Mouse (Mus musculus) forebrain, embryonic 10.5 days (tissue): ENCODE measurements around the gene Trim14. TPM values are rescaled to one million over a fixed set of nuclear protein-coding genes. Genes with fewer than 3 reads are reported as not detected.

Source experiments
- DNase-seq: peaks from one replicate; pipeline ENCODE4 v3.0.0-alpha.2; 2017; ENCODE audit warnings: low spot score; ENCODE audit errors: extremely low spot score
- H3K27ac ChIP-seq: fragments of 300-500 bp; sonication (generic); 2 replicates; pipeline ENCODE4 v1.5.1; 2016; ENCODE audit warnings: mild to moderate bottlenecking
- H3K27me3 ChIP-seq: fragments of 300-500 bp; sonication (generic); 2 replicates; pipeline ENCODE4 v1.6.1; 2016; ENCODE audit warnings: mild to moderate bottlenecking; ENCODE audit not compliant: poor library complexity, severe bottlenecking
- H3K36me3 ChIP-seq: fragments of 300-500 bp; sonication (generic); replicated peaks from 2 replicates; pipeline ENCODE4 v1.6.1; 2016; ENCODE audit warnings: mild to moderate bottlenecking, moderate library complexity
- H3K4me1 ChIP-seq: fragments of 300-500 bp; sonication (generic); 2 replicates; pipeline ENCODE4 v1.6.1; 2016
- H3K4me3 ChIP-seq: fragments of 300-500 bp; sonication (generic); 2 replicates; pipeline ENCODE4 v1.5.1; 2016; ENCODE audit warnings: mild to moderate bottlenecking, moderate library complexity
- H3K9me3 ChIP-seq: fragments of 300-500 bp; sonication (generic); 2 replicates; pipeline ENCODE4 v1.6.1; 2016; ENCODE audit warnings: mild to moderate bottlenecking, moderate library complexity
- WGBS: fragments of 180-500 bp; shearing (Covaris S2); methylation state at CpG from one replicate; pipeline ENCODE4 v1.1.7; 2016; 5-methylcytosine and 5-hydroxymethylcytosine counted together
- polyA plus RNA-seq: library from polyadenylated mRNA; unstranded; fragments of >200 nt; fragmentation: Nextera tagmentation; extraction: Ambion mirVana; gene quantifications from 2 replicates; pipeline ENCODE4 v1.2.1, GENCODE M21; 2016

Gene Trim14
- polyA plus RNA-seq, 1 experiment from 2014 or later: 0.84 TPM

DNA sequence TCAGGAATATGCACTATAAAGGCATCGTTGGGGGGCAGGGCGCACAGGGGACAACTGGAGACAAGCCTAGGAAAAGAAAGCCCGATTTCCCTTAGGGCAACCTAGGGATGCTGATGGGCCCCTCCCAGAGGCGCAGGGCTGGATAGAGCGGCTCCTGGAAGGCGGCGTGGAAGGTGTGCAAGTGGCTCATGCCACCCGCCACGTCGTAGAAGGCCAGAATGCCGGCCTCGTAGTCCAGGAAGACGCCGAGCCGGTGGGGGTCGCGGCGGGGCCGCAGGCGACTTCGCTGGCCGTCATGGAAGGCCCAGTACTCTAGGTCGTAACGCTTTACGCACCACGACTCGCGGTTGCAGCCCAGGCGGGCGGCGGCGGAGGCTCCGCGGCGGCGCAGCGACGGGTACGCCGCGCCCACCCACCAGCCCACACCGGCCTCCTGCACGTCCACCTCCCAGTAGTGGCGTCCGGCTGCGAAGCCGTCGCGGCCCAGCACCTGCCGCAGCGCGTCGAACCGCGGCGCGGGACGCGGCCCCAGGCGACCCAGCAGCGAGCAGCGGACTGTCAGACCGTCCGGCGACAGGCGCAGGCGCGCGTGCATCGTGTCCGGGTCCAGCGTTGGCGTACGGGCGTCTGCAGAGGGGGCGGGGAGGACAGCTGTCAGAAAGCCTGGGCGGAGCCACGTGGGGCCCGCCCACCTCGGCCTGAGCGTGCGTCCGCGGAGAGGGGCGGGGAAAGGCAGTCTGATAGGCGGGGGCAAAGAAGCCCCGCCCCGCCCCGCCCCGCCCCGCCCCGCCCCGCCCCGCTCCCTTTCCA lies 28.9 kb downstream of the Trim14 start:
- Histone ChIP-seq H3K27ac (peak overlapping the region; percentile 65), H3K9me3 (no peaks in the 10 kb centered on the region), H3K27me3 (peaks cover 37% of the 10 kb centered on the region), H3K36me3 (peaks cover 24% of the 10 kb centered on the region), H3K4me1 (peaks cover 24% of the 10 kb centered on the region), H3K4me3 (peak overlapping the region; percentile 68)
- WGBS: under 1% methylated on average over 94 of the region's 94 CpGs
- peak; percentile 92 for DNase-seq

- Histone ChIP-seq H3K4me1 (peaks cover 24% of the 10 kb centered on the region), H3K27me3 (peaks cover 41% of the 10 kb centered on the region), H3K9me3 (no peaks in the 10 kb centered on the region), H3K4me3 (no peak overlapping the region), H3K27ac (no peak overlapping the region), H3K36me3 (peaks cover 39% of the 10 kb centered on the region)
- WGBS: 73% methylated on average over 8 of the region's 8 CpGs
- DNase-seq: no peak
These were observed 30.4 kb downstream of the Trim14 start for GRCm38 (mm10) chr4:46505361-46506057.

GRCm38 (mm10) chr4:46503881-46504280 lies 32.1 kb downstream of the Trim14 start:
- peaks cover 42% of the 10 kb centered on the region for H3K27me3 ChIP-seq
- H3K4me1 ChIP-seq: peaks cover 24% of the 10 kb centered on the region
- H3K36me3 ChIP-seq: peaks cover 53% of the 10 kb centered on the region
- no peak overlapping the region for H3K27ac ChIP-seq
- no peaks in the 10 kb centered on the region for H3K9me3 ChIP-seq
- H3K4me3 ChIP-seq: no peak overlapping the region
- whole genome bisulfite sequencing: 80% methylated on average over 3 of the region's 3 CpGs
- no peak for DNase-seq

DNA sequence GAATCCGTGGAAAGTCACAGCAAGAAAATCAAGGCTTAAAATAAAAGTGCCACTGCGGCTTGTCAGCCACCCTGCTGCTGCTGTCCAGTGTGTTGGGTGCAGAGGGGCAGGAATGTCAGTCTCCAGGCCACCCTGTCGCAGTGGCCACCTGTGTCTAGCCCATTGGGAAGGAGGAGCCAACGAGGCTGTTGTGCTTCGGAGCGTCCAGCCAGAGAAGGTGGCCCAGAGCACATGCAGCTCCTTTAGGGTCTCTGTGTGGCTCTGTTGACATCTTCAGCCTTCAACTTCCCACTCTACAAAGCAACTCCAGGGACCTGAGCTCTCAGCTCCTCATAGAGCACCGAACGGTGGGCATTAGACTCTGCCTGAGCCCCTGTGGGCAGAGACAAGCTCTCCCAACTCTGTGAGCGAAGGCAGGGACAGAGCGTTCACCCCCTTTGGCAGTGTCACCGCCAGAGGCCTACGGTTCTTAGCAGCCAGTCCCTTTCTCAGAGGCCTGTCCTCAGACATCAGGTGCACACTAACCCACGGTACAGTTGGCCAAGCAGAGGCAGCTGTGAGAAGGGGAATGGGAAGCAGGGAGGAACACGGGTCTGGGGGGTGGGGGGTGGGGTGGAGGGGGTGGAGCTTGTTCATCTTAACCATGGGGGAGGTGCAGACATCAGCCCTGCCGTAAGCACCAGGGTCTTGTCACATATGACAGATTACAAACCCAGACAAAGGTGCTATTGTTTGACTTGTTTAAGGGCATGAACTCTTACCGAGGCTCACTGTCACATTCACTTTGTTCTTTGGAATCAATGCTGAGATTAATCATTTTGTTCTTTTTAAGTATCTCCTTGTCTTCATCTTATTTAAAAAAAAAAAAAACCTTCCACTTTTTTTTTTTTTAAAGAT lies 33.1 kb downstream of the Trim14 start:
- H3K27me3 ChIP-seq: peaks cover 42% of the 10 kb centered on the region
- H3K27ac ChIP-seq: no peak overlapping the region
- H3K4me1 ChIP-seq: peaks cover 26% of the 10 kb centered on the region
- H3K36me3 ChIP-seq: peaks cover 53% of the 10 kb centered on the region
- H3K4me3 ChIP-seq: no peak overlapping the region
- no peaks in the 10 kb centered on the region for H3K9me3 ChIP-seq
- no peak for DNase-seq
- WGBS: 82% methylated on average over 16 of the region's 16 CpGs

GRCm38 (mm10) chr4:46498976-46499375 lies 37.0 kb downstream of the Trim14 start:
- Histone ChIP-seq H3K27me3 (peaks cover 8% of the 10 kb centered on the region), H3K27ac (no peak overlapping the region), H3K9me3 (no peaks in the 10 kb centered on the region), H3K4me1 (peaks cover 13% of the 10 kb centered on the region), H3K36me3 (peaks cover 75% of the 10 kb centered on the region), H3K4me3 (no peak overlapping the region)
- WGBS: 14% methylated on average over 4 of the region's 4 CpGs
- peak; percentile 40 for DNase-seq

GRCm38 (mm10) chr4:46498511-46498910 lies 37.4 kb downstream of the Trim14 start:
- DNase-seq: no peak
- WGBS: 66% methylated on average over 3 of the region's 3 CpGs
- Histone ChIP-seq H3K27me3 (peaks cover 4% of the 10 kb centered on the region), H3K4me1 (peaks cover 13% of the 10 kb centered on the region), H3K4me3 (no peak overlapping the region), H3K27ac (no peak overlapping the region), H3K36me3 (peaks cover 75% of the 10 kb centered on the region), H3K9me3 (no peaks in the 10 kb centered on the region)

- H3K36me3 ChIP-seq: peaks cover 77% of the 10 kb centered on the region
These were observed 38.6 kb downstream of the Trim14 start for GRCm38 (mm10) chr4:46497286-46497892.

GRCm38 (mm10) chr4:46495543-46495942 lies 40.4 kb downstream of the Trim14 start:
- 91% methylated on average over 12 of the region's 12 CpGs for WGBS
- H3K9me3 ChIP-seq: no peaks in the 10 kb centered on the region
- peaks cover 68% of the 10 kb centered on the region for H3K36me3 ChIP-seq
- H3K27me3 ChIP-seq: peaks cover 1% of the 10 kb centered on the region
- DNase-seq: no peak
- peaks cover 8% of the 10 kb centered on the region for H3K4me1 ChIP-seq
- no peak overlapping the region for H3K27ac ChIP-seq
- H3K4me3 ChIP-seq: no peak overlapping the region

More at GRCm38 (mm10) chr4:46497286-46497892, 38.6 kb downstream of the Trim14 start:
- Histone ChIP-seq H3K9me3 (no peaks in the 10 kb centered on the region), H3K27me3 (peaks cover 4% of the 10 kb centered on the region), H3K4me3 (no peak overlapping the region), H3K27ac (no peak overlapping the region), H3K4me1 (peaks cover 6% of the 10 kb centered on the region)
- DNase-seq: peak; percentile 48
- WGBS: 43% methylated on average over 4 of the region's 4 CpGs

DNA sequence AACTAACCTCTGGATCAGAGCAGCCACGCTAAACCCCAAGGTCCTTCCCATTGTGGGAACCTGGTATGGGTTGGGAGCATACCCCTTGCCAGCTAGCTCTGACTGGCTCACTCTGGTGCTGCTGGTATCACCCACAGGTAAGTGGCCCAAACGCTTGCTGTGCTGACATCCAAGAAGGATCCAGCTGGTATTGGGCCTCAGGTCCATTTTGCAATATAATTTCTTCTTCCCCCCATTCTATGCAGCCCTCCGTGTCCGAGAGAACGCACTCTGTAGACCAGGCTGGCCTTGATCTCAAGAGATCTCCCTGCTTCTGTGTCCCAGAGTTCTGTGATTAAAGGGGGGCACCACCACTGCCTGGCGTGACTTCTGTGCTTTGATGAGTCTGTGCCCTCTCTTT lies 42.9 kb downstream of the Trim14 start:
- Histone ChIP-seq H3K4me1 (peaks cover 13% of the 10 kb centered on the region), H3K36me3 (peaks cover 53% of the 10 kb centered on the region), H3K27ac (no peak overlapping the region), H3K4me3 (no peak overlapping the region), H3K27me3 (no peaks in the 10 kb centered on the region), H3K9me3 (no peaks in the 10 kb centered on the region)
- no peak for DNase-seq
- 91% methylated on average over 6 of the region's 6 CpGs for WGBS

GRCm38 (mm10) chr4:46489028-46489925 lies 46.7 kb downstream of the Trim14 start, which contains the start of gene Nans:
Gene Nans (plus strand): TSS chr4:46489248.
- DNase-seq: peak; percentile 91
- Histone ChIP-seq H3K36me3 (peaks cover 28% of the 10 kb centered on the region), H3K9me3 (no peaks in the 10 kb centered on the region), H3K27me3 (no peaks in the 10 kb centered on the region), H3K4me3 (peak within 1 kb of the TSS; percentile 83), H3K4me1 (peaks cover 19% of the 10 kb centered on the region), H3K27ac (peak within 1 kb of the TSS; percentile 91)
- under 1% methylated on average over 58 of the region's 58 CpGs for WGBS

DNA sequence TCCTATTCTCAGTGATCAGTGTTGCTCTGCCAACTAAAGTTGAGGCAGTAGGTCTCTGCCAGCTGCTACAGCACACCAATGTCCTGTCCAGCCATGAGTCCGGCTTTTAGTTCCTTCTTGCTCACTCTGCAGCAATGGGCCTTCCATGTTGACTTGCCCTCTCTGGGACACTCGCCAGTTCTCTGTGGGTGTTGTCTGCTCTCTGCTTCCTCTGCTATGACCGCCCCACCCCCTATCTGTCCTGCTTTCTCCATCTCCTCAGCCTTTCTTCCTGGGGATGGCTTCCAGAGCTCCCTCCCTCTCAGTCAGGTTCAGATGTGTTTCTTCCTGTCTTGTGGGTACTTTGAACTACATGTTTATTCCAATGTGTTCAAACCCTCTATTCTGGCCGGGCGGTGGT lies 48.6 kb downstream of the Trim14 start:
- WGBS: 89% methylated on average over 5 of the region's 5 CpGs
- no peak for DNase-seq
- Histone ChIP-seq H3K27ac (no peak overlapping the region), H3K9me3 (no peaks in the 10 kb centered on the region), H3K4me3 (no peak overlapping the region), H3K27me3 (no peaks in the 10 kb centered on the region), H3K36me3 (peaks cover 9% of the 10 kb centered on the region; the same call in 1 of the 2 replicates), H3K4me1 (peaks cover 19% of the 10 kb centered on the region)
